Mouse (Mus musculus): ENCODE data around the gene Ubac1. TPM values are rescaled to one million over a fixed set of nuclear protein-coding genes. Genes with fewer than 3 reads are reported as not detected.

Gene Ubac1
- polyA plus RNA-seq (2015; fragmentation: Nextera tagmentation; extraction: Ambion mirVana), result 82.2 and 84.1 TPM in 2 replicates

DNA sequence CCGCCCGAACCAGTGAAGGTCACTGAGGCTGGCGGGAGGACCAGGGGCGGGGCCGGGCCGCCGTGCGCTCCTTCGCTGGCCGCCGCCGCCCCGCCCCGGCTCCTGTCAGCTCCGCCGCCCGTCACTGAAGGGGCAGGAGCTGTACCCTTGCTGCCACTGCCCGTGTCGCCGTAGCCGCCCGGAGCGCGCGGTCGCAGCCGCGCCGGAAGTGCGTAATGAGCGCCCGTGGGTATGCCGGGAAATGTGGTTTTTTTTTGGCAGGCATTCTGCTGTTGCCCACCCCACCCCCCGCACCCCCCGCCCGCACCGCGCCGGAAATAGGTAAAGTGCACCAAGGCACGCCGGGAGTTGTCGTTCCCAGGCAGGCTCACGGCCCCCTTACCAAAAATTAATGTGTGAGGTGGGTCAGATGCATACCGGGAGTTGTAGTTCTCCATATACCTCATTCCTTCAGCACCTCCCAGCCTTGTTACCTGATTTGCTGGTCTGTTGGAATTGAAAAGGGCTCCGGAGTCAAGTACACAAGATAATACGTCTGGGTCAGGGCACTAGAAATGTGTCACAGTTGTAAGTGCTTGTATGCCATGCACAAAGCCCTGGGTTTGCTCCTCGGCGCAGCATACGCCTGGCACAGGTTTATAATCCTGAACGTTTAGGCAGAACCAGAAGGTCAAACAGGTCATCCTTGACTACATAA lies at the start of gene Ubac1:
Ubac1 (minus strand) TSS at position 187 of the 697 bp plus-strand sequence.
- Histone ChIP-seq H3K36me3 (no peaks in the 10 kb centered on the region), H3K27me3 (replicated peaks) (no peaks in the 10 kb centered on the region), H3K27ac (peak within 1 kb of the TSS; percentile 93), H3K9ac (peak within 1 kb of the TSS; percentile 79), H3K9me3 (no peaks in the 10 kb centered on the region), H3K4me2 (replicated peaks) (peak within 1 kb of the TSS; percentile 80), H3K4me1 (replicated peaks) (peaks cover 8% of the 10 kb centered on the region; the same call in 1 of the 2 replicates), H3K4me3 (replicated peaks) (peak within 1 kb of the TSS; percentile 79)
- peak; percentile 96 for ATAC-seq
- WGBS, result 5% methylated on average over 48 of the region's 50 CpGs

- WGBS, result 86% methylated on average over 1 of the region's 1 CpGs
These were observed 47.0 kb upstream of the Ubac1 start for GRCm38 (mm10) chr2:26068592-26068991.

GRCm38 (mm10) chr2:26068175-26068574 lies 46.6 kb upstream of the Ubac1 start:
- 70% methylated on average over 7 of the region's 7 CpGs for WGBS

More at GRCm38 (mm10) chr2:26068592-26068991, 47.0 kb upstream of the Ubac1 start:
- Histone ChIP-seq H3K9ac (no peak overlapping the region), H3K4me1 (replicated peaks) (no peaks in the 10 kb centered on the region), H3K4me3 (replicated peaks) (no peak overlapping the region), H3K4me2 (replicated peaks) (no peak overlapping the region), H3K9me3 (no peaks in the 10 kb centered on the region), H3K36me3 (no peaks in the 10 kb centered on the region), H3K27ac (no peak overlapping the region), H3K27me3 (replicated peaks) (no peaks in the 10 kb centered on the region)
- ATAC-seq, result no peak

DNA sequence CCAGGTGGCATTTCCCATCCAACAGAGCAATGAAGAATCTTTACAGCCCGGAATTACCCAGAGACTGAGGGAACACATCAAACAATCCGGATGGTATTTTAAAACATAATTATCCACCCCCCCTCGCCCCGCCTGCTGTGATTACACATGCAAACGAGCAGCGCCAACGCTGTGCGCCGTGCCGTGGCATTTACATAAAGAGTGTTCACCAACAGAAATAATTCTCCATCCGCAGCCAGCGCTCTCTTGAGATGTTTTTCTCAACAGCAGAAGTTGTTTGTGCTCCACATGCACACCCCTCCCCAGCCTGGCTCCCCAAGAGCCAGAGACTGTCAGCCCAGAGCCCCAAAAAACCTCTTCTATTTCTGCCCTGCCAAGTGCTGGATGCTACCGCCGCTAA lies 45.0 kb upstream of the Ubac1 start:
- Histone ChIP-seq H3K36me3 (no peaks in the 10 kb centered on the region), H3K4me3 (replicated peaks) (no peak overlapping the region), H3K27me3 (replicated peaks) (no peaks in the 10 kb centered on the region), H3K4me2 (replicated peaks) (no peak overlapping the region), H3K27ac (no peak overlapping the region), H3K9ac (no peak overlapping the region), H3K9me3 (no peaks in the 10 kb centered on the region), H3K4me1 (replicated peaks) (no peaks in the 10 kb centered on the region)
- 69% methylated on average over 14 of the region's 14 CpGs for WGBS
- no peak for ATAC-seq

More at GRCm38 (mm10) chr2:26068175-26068574, 46.6 kb upstream of the Ubac1 start:
- Histone ChIP-seq H3K27me3 (replicated peaks) (no peaks in the 10 kb centered on the region), H3K4me2 (replicated peaks) (no peak overlapping the region), H3K36me3 (no peaks in the 10 kb centered on the region), H3K4me3 (replicated peaks) (no peak overlapping the region), H3K9ac (no peak overlapping the region), H3K4me1 (replicated peaks) (no peaks in the 10 kb centered on the region), H3K27ac (no peak overlapping the region), H3K9me3 (no peaks in the 10 kb centered on the region)
- no peak for ATAC-seq

GRCm38 (mm10) chr2:26062742-26063427 lies 41.3 kb upstream of the Ubac1 start:
- Histone ChIP-seq H3K9ac (no peak overlapping the region), H3K27ac (no peak overlapping the region), H3K4me3 (replicated peaks) (no peak overlapping the region), H3K9me3 (no peaks in the 10 kb centered on the region), H3K36me3 (peaks cover 4% of the 10 kb centered on the region; the same call in 1 of the 2 replicates), H3K4me1 (replicated peaks) (no peaks in the 10 kb centered on the region), H3K27me3 (replicated peaks) (no peaks in the 10 kb centered on the region), H3K4me2 (replicated peaks) (no peak overlapping the region)
- no peak for ATAC-seq
- 70% methylated on average over 13 of the region's 13 CpGs for WGBS

DNA sequence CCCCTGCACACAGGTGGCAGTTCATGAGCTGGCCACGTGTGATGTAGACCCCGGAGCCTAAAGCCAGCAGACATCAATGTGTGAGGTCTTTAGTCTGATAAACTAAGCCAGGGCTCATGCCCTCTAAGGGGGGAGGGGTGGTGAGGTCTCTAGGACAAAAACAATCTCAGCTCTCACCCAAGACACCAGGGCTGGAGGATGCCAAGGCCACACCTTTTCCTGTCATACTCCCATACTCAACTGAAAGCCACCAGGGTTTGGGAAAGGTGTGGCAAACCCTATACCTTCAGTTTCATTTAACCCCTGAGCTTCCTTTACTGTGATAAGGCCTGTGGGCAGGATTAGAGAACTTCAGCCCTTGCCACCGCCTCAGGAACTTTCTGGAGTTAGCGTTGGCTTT lies 40.7 kb upstream of the Ubac1 start:
- Histone ChIP-seq H3K27ac (no peak overlapping the region), H3K4me2 (replicated peaks) (no peak overlapping the region), H3K4me1 (replicated peaks) (no peaks in the 10 kb centered on the region), H3K27me3 (replicated peaks) (no peaks in the 10 kb centered on the region), H3K9me3 (no peaks in the 10 kb centered on the region), H3K36me3 (peaks cover 4% of the 10 kb centered on the region; the same call in 1 of the 2 replicates), H3K4me3 (replicated peaks) (no peak overlapping the region), H3K9ac (no peak overlapping the region)
- no peak for ATAC-seq
- 54% methylated on average over 4 of the region's 4 CpGs for WGBS

DNA sequence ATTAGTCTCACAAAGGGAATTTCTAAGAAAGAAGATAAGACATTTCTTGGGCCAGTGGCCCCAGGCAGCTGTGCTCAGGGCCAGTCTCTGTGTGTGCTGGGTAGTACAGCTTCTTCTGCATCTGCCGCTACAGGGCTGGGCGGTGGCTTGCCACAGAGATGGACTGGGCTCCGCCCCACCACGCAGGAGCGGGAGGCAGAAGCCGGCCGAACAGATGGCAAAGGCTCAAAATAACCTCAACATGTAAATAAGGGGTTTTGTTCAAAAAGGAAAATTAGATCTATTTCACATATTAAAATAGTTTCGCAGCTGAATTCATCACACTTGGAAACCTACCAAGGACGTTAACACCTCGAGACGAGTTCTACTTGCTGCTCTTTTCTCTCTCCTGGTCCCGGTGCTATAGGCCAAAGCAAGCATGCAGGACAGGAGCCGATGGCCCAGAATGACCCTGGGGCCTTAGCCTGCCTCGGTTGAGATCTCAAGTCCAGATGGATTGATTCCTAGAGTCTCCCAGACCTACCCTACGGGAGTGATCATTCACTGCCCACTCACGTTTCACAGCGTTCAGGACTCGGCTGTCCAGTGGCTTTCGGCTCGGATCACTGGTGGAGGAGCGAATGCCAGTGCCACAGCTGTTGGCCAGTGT lies 39.6 kb upstream of the Ubac1 start:
- peaks cover 4% of the 10 kb centered on the region; the same call in 1 of the 2 replicates for H3K36me3 ChIP-seq
- H3K27me3 ChIP-seq (replicated peaks), result no peaks in the 10 kb centered on the region
- H3K27ac ChIP-seq, result no peak overlapping the region
- H3K9me3 ChIP-seq, result no peaks in the 10 kb centered on the region
- H3K9ac ChIP-seq, result no peak overlapping the region
- no peak overlapping the region for H3K4me2 ChIP-seq (replicated peaks)
- ATAC-seq, result no peak
- whole genome bisulfite sequencing, result 71% methylated on average over 21 of the region's 21 CpGs
- no peaks in the 10 kb centered on the region for H3K4me1 ChIP-seq (replicated peaks)
- H3K4me3 ChIP-seq (replicated peaks), result no peak overlapping the region

GRCm38 (mm10) chr2:26057053-26057452 lies 35.5 kb upstream of the Ubac1 start:
- Histone ChIP-seq H3K36me3 (peaks cover 4% of the 10 kb centered on the region; the same call in 1 of the 2 replicates), H3K4me3 (replicated peaks) (no peak overlapping the region), H3K4me2 (replicated peaks) (no peak overlapping the region), H3K27ac (no peak overlapping the region), H3K9me3 (no peaks in the 10 kb centered on the region), H3K27me3 (replicated peaks) (no peaks in the 10 kb centered on the region), H3K9ac (no peak overlapping the region), H3K4me1 (replicated peaks) (no peaks in the 10 kb centered on the region)
- no peak for ATAC-seq
- WGBS, result 54% methylated on average over 7 of the region's 7 CpGs

DNA sequence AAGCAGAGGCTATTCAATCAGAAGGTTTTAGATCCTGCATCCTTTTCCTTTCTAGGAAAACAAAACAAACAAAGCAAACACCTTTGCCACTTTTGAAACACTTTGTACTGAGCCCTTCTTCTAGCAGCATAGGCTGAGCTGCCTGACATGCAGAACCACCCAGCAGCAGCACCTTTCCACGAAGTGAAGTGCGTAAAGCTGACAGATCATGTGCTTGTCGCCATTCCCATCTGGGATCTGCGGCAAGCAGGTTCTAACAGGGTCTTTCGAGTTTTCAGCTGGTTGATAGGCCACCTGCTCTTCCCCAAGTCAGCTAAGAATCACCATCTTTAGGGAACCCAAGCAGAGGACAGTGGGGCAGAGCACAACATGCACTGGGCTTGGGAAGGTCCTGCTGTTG lies 34.7 kb upstream of the Ubac1 start:
- WGBS, result 58% methylated on average over 5 of the region's 5 CpGs
- no peak for ATAC-seq
- H3K36me3 ChIP-seq, result peaks cover 4% of the 10 kb centered on the region; the same call in 1 of the 2 replicates
- H3K4me3 ChIP-seq (replicated peaks), result no peak overlapping the region
- H3K27me3 ChIP-seq (replicated peaks), result no peaks in the 10 kb centered on the region
- H3K9ac ChIP-seq, result no peak overlapping the region
- H3K4me2 ChIP-seq (replicated peaks), result no peak overlapping the region
- no peak overlapping the region for H3K27ac ChIP-seq
- no peaks in the 10 kb centered on the region for H3K9me3 ChIP-seq
- H3K4me1 ChIP-seq (replicated peaks), result no peaks in the 10 kb centered on the region

DNA sequence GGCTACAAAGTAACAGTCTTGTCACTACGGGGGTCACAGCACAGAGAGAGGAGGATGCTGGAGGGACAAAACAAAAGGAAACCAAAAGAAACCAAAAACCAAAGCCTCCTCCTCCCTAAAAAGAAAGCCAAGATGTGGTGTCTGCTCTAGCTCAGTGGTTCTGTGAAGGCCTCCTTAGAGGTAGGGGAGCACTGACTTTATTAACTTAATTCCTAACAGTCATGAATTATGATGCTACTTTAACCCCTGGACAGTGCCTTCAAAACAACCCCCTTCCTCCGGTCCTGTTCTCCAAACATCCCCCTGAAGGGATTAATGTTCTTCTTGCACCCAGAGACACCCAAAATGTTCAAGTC lies 34.2 kb upstream of the Ubac1 start:
- Histone ChIP-seq H3K9ac (no peak overlapping the region), H3K27ac (no peak overlapping the region), H3K4me2 (replicated peaks) (no peak overlapping the region), H3K36me3 (peaks cover 4% of the 10 kb centered on the region; the same call in 1 of the 2 replicates), H3K9me3 (no peaks in the 10 kb centered on the region), H3K4me3 (replicated peaks) (no peak overlapping the region), H3K27me3 (replicated peaks) (no peaks in the 10 kb centered on the region), H3K4me1 (replicated peaks) (no peaks in the 10 kb centered on the region)
- no peak for ATAC-seq
- 37% methylated on average over 2 of the region's 2 CpGs for WGBS

DNA sequence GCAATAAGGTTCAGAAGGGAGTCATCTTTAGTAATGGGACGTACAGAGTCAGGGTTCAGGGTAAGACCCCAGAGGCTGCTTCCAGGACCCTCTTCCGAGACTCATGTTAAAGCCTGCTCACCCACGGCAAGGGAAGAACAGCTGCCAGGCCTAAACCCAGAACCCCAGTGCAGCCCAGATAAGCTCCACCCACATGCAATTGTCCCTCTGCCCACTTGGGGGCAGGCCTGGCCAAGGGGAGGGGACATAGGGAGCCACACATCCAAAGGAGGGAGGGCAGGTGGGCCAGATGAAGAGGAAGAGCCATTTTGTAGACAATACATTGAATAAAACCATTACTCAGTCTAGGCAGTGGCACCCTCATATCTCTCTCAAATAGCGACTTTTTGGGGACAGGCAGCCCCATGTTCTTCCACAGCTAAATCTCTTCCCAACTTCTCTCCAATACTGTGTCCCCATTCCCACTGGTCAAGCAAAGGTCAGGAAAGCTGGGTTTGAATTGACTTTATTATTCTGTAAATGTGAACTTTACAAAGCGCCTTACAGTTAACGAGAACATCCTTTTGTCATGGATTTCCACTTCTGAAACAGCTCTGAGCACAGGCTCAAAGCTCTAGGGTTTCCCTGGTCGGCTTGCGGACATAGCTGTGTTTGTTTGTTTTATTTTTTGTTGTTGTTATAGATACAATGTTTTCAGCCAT lies 33.6 kb upstream of the Ubac1 start:
- no peak overlapping the region for H3K27ac ChIP-seq
- ATAC-seq, result peak; percentile 82
- no peak overlapping the region for H3K4me2 ChIP-seq (replicated peaks)
- H3K4me1 ChIP-seq (replicated peaks), result no peaks in the 10 kb centered on the region
- no peak overlapping the region for H3K9ac ChIP-seq
- H3K4me3 ChIP-seq (replicated peaks), result no peak overlapping the region
- H3K36me3 ChIP-seq, result peaks cover 4% of the 10 kb centered on the region; the same call in 1 of the 2 replicates
- H3K27me3 ChIP-seq (replicated peaks), result no peaks in the 10 kb centered on the region
- no peaks in the 10 kb centered on the region for H3K9me3 ChIP-seq
- WGBS, result 47% methylated on average over 8 of the region's 8 CpGs

GRCm38 (mm10) chr2:26052806-26053205 lies 31.3 kb upstream of the Ubac1 start:
- Histone ChIP-seq H3K4me2 (replicated peaks) (no peak overlapping the region; the same call in 1 of the 2 replicates), H3K4me3 (replicated peaks) (no peak overlapping the region), H3K27me3 (replicated peaks) (no peaks in the 10 kb centered on the region), H3K9ac (no peak overlapping the region), H3K4me1 (replicated peaks) (no peaks in the 10 kb centered on the region), H3K27ac (0 out of 2 replicates have a peak overlapping the region, but pooled peaks have one; percentile 32), H3K36me3 (no peaks in the 10 kb centered on the region), H3K9me3 (no peaks in the 10 kb centered on the region)
- 21% methylated on average over 4 of the region's 4 CpGs for WGBS
- ATAC-seq, result peak; percentile 34; the same call in 1 of the 2 replicates

All from intestine, embryonic 15.5 days (tissue).